22 mouse cellular contexts compared by ENCODE assay signal in the genomic region with DNA sequence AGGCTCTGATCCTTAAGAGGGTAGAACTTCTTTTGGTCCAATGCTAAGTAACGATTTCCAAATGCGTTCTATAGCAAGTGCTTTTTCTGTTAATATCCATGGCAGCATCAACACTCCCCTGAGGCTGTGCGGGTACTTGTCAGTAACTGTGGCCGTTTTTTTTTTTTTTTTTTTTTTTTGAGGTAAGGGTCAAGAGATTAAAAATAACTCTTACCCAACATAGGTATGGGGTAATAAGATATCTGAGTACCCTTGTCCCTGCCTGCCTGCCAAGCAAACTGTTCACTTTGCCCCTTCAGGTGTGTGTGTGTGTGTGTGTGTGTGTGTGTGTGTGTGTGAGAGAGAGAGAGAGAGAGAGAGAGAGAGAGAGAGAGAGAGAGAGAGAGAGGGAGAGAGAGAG. TPM values are rescaled to one million over a fixed set of nuclear protein-coding genes. Genes with fewer than 3 reads are reported as not detected.
DNase-seq lines count a peak whose midpoint lies in the region; ATAC-seq and TF ChIP-seq lines count a peak whose summit lies in the region.
"Had no signal": no experiment of that assay in that cellular context is flagged by ENCODE, and none has a peak within 500 bp of the region (broad histone marks: within the 10 kb centered on the region; RNA-seq: fewer than 3 reads in every experiment).

No protein-coding gene starts in this region.

- TF ChIP-seq CTCF in liver, adult 2 months (IDR thresholded peaks at IDR 0.05; ENCODE audit: low read depth, low read length): no peak
- no peak for TF ChIP-seq CTCF in lung, adult 2 months (IDR thresholded peaks at IDR 0.05; ENCODE audit: insufficient read depth, low read length)

- peaks cover 2% of the 10 kb centered on the region; the same call in 1 of the 2 replicates for H3K36me3 ChIP-seq in liver, adult 2 months (ENCODE audit: control insufficient read depth, insufficient read depth, low read length)
- no peaks in the 10 kb centered on the region for H3K36me3 ChIP-seq in lung, embryonic 16.5 days (ENCODE audit: control insufficient read depth, insufficient read depth, low read length)
- H3K36me3 ChIP-seq: heart, embryonic 15.5 days had no signal

- DNase-seq in liver, adult 2 months (ENCODE audit: extremely low read depth, low read depth, low spot score): peak; percentile 63
- no peak for DNase-seq in liver
- no peak for DNase-seq in lung, adult 2 months
- peak; percentile 50 for DNase-seq in lung, postnatal 25 days (ENCODE audit: low spot score)
- no peak for DNase-seq in heart, postnatal 14 days
- DNase-seq in adrenal gland, adult (ENCODE audit: inconsistent age in 2 of 2, low spot score in 1 of 2): no peak
- DNase-seq: adrenal gland, adult 2 months; adrenal gland, postnatal 14 days; cerebellum, adult 18-20 months; cerebellum, adult 9-10 months; cerebellum, postnatal 14 days; gastrocnemius, postnatal 25 days; heart, adult 18-20 months; heart, postnatal 10 days; heart, postnatal 4 days had no signal

- no peak overlapping the region for H3K9ac ChIP-seq in liver, adult 2 months (ENCODE audit: low read depth, low read length)
- no peak overlapping the region for H3K9ac ChIP-seq in lung, embryonic 16.5 days (ENCODE audit: low read length)
- H3K9ac ChIP-seq: heart, embryonic 12.5 days; heart, embryonic 15.5 days; hindbrain, embryonic 14.5 days had no signal

- TF ChIP-seq POLR2A in liver, adult 2 months (IDR thresholded peaks at IDR 0.05; ENCODE audit: extremely low read depth, insufficient read depth, low read length): no peak
- no peak for TF ChIP-seq POLR2A in lung, adult 2 months (IDR thresholded peaks at IDR 0.05; ENCODE audit: borderline replicate concordance, extremely low read depth, low read depth, low read length)

- intact Hi-C loops in heart, postnatal 14 days (cut with DNase I): no loop called here

- no peaks in the 10 kb centered on the region for H3K79me2 ChIP-seq in liver, adult 2 months (ENCODE audit: control insufficient read depth, insufficient read depth, low read length)

- peaks cover 6% of the 10 kb centered on the region; the same call in 1 of the 2 replicates for H3K27me3 ChIP-seq in liver, adult 2 months (ENCODE audit: control insufficient read depth, insufficient read depth, low read length)
- H3K27me3 ChIP-seq in lung, embryonic 16.5 days (ENCODE audit: control insufficient read depth, insufficient read depth, low read depth, low read length): no peaks in the 10 kb centered on the region; the same call in 1 of the 2 replicates
- H3K27me3 ChIP-seq: Patski had no signal

- H3K4me2 ChIP-seq in lung, embryonic 16.5 days (ENCODE audit: low read depth, low read length): no peak overlapping the region
- H3K4me2 ChIP-seq: heart, embryonic 12.5 days; heart, embryonic 15.5 days; hindbrain, embryonic 14.5 days had no signal

- no peaks in the 10 kb centered on the region for H3K4me1 ChIP-seq in liver, adult 2 months (ENCODE audit: control insufficient read depth, insufficient read depth, low read length)
- H3K4me1 ChIP-seq in lung, embryonic 16.5 days (replicated peaks; ENCODE audit: control insufficient read depth, insufficient read depth, low read length): peaks cover 14% of the 10 kb centered on the region
- H3K4me1 ChIP-seq in lung, adult 2 months (ENCODE audit: control insufficient read depth, insufficient read depth, low read length): peaks cover 15% of the 10 kb centered on the region

- peak; percentile 24; the same call in 1 of the 2 replicates for ATAC-seq in lung, embryonic 16.5 days (ENCODE audit: low read depth)
- ATAC-seq: forebrain, embryonic 14.5 days; hindbrain, postnatal 0 days; Patski had no signal

- 62% methylated on average over 4 of the region's 4 CpGs for WGBS in liver, adult 2 months
- WGBS in lung, embryonic 16.5 days: 38% methylated on average over 4 of the region's 4 CpGs
- 56% methylated on average over 4 of the region's 4 CpGs for WGBS in lung, adult 2 months

- no peaks in the 10 kb centered on the region for H3K9me3 ChIP-seq in lung, embryonic 16.5 days (ENCODE audit: control insufficient read depth, low read length)
- H3K9me3 ChIP-seq: heart, embryonic 12.5 days; heart, embryonic 15.5 days had no signal

- H3K27ac ChIP-seq in liver, adult 2 months (replicated peaks; ENCODE audit: insufficient read depth, low read depth, low read length): no peak overlapping the region
- H3K27ac ChIP-seq in lung, embryonic 16.5 days (ENCODE audit: low read length): peak overlapping the region; percentile 38; the same call in 1 of the 2 replicates
- H3K27ac ChIP-seq: heart, embryonic 15.5 days; hindbrain, embryonic 14.5 days; hindbrain, postnatal 0 days had no signal

- no peak overlapping the region for H3K4me3 ChIP-seq in liver, adult 2 months (ENCODE audit: insufficient read depth, low read depth, low read length)
- no peak overlapping the region for H3K4me3 ChIP-seq in lung, embryonic 16.5 days (ENCODE audit: low read length)
- no peak overlapping the region for H3K4me3 ChIP-seq in lung, adult 2 months (replicated peaks; ENCODE audit: extremely low read depth, low read depth, low read length)
- H3K4me3 ChIP-seq: heart, embryonic 12.5 days; heart, embryonic 15.5 days had no signal

RNA-seq across cellular contexts. Expression of gene Fhdc1, which starts 4.1 kb away (rescaled TPM):
- 0.07 and 0.09 TPM in 2 replicates for total RNA-seq in liver, adult 2 months (2014; rRNA removed)
- polyA plus RNA-seq in liver, adult 2 months (2012; rRNA removed): 0.09 and 0.18 TPM in 2 replicates
- 14.5 and 15.5 TPM in 2 replicates for polyA plus RNA-seq in lung, embryonic 16.5 days (2015; fragmentation: Nextera tagmentation; extraction: Ambion mirVana)
- polyA plus RNA-seq in lung, adult 2 months (2012; rRNA removed): 10.3 and 13.3 TPM in 2 replicates
- 1 to 10 TPM in 1 of 2 experiments, under 1 TPM in 1; 0.66 to 1.7 TPM for total RNA-seq in heart, postnatal 14 days (2021)

Comparison
In these comparisons a context has a peak if more than half of its experiments do, and no peak if none do; other contexts are left out.
1. DNase-seq: peak in liver, adult 2 months (single experiment) and lung, postnatal 25 days (single experiment); none in liver (single experiment), lung, adult 2 months (single experiment), heart, postnatal 14 days (0 of 2) and adrenal gland, adult (0 of 2).